8 mouse cellular contexts compared by ENCODE assay signal in the genomic region with DNA sequence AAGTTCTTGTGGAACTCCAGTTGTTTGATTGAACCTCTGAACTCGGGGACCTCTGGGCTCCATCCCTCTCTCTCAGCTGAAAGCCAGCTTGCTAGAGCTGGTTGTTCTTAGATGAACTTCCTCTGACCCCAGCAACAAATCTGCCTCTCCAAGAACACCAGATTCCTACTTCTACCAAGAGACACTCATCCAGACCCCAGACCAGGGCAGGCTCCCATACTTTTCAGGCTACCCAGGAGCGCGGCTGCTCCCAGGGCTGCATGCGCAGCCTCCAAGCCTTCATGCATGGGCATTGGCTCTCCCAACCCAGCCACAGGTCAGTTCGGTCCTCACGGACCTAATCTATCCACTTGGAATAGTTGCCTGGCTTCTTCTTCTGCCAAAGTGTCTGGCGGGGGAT. TPM values are rescaled to one million over a fixed set of nuclear protein-coding genes. Genes with fewer than 3 reads are reported as not detected.
DNase-seq lines count a peak whose midpoint lies in the region; ATAC-seq lines count a peak whose summit lies in the region.

Mest (plus strand) TSS at position 217 of the 400 bp plus-strand sequence.

- no peak within 1 kb of the TSS for H3K9ac ChIP-seq in embryonic facial prominence, embryonic 14.5 days (ENCODE audit: low read depth, low read length)
- no peak within 1 kb of the TSS for H3K9ac ChIP-seq in hindbrain, embryonic 15.5 days
- no peak within 1 kb of the TSS for H3K9ac ChIP-seq in liver, embryonic 16.5 days (ENCODE audit: low read depth, low read length)

- no peak for ATAC-seq in embryonic facial prominence, embryonic 14.5 days (ENCODE audit: low read depth)
- ATAC-seq in hindbrain, embryonic 15.5 days (ENCODE audit: low FRiP score, low read depth): no peak
- no peak for ATAC-seq in liver, embryonic 16.5 days (ENCODE audit: low read depth)

- H3K4me2 ChIP-seq in embryonic facial prominence, embryonic 14.5 days (ENCODE audit: low read depth, low read length): no peak within 1 kb of the TSS
- H3K4me2 ChIP-seq in hindbrain, embryonic 15.5 days: no peak within 1 kb of the TSS
- no peak within 1 kb of the TSS for H3K4me2 ChIP-seq in liver, embryonic 16.5 days (ENCODE audit: low read depth, low read length)

- peaks cover 4% of the 10 kb centered on the region; the same call in 1 of the 2 replicates for H3K4me1 ChIP-seq in embryonic facial prominence, embryonic 14.5 days (ENCODE audit: control insufficient read depth, insufficient read depth, low read length)
- H3K4me1 ChIP-seq in hindbrain, embryonic 15.5 days (replicated peaks): peaks cover 20% of the 10 kb centered on the region; the same call in 1 of the 2 replicates
- H3K4me1 ChIP-seq in liver, embryonic 16.5 days (ENCODE audit: control insufficient read depth, low read depth, low read length): no peaks in the 10 kb centered on the region

- H3K27ac ChIP-seq in embryonic facial prominence, embryonic 14.5 days (replicated peaks; ENCODE audit: low read depth, low read length): no peak within 1 kb of the TSS
- H3K27ac ChIP-seq in hindbrain, embryonic 15.5 days (replicated peaks): peak within 1 kb of the TSS; percentile 75
- no peak within 1 kb of the TSS for H3K27ac ChIP-seq in liver, embryonic 16.5 days (ENCODE audit: low read length)

- H3K36me3 ChIP-seq in embryonic facial prominence, embryonic 14.5 days (ENCODE audit: control insufficient read depth, insufficient read depth, low read length): no peaks in the 10 kb centered on the region
- H3K36me3 ChIP-seq in hindbrain, embryonic 15.5 days: no peaks in the 10 kb centered on the region
- no peaks in the 10 kb centered on the region for H3K36me3 ChIP-seq in liver, embryonic 16.5 days (ENCODE audit: control insufficient read depth, insufficient read depth)

- H3K9me3 ChIP-seq in embryonic facial prominence, embryonic 14.5 days (ENCODE audit: control insufficient read depth, low read length): no peaks in the 10 kb centered on the region
- no peaks in the 10 kb centered on the region for H3K9me3 ChIP-seq in hindbrain, embryonic 15.5 days
- no peaks in the 10 kb centered on the region for H3K9me3 ChIP-seq in liver, embryonic 16.5 days (replicated peaks; ENCODE audit: control insufficient read depth, low read length)

- no peak within 1 kb of the TSS for H3K4me3 ChIP-seq in embryonic facial prominence, embryonic 14.5 days (ENCODE audit: low read depth, low read length)
- no peak within 1 kb of the TSS for H3K4me3 ChIP-seq in hindbrain, embryonic 15.5 days
- no peak within 1 kb of the TSS for H3K4me3 ChIP-seq in liver, embryonic 16.5 days (ENCODE audit: low read depth, low read length)

- no peaks in the 10 kb centered on the region for H3K27me3 ChIP-seq in embryonic facial prominence, embryonic 14.5 days (replicated peaks; ENCODE audit: control insufficient read depth, insufficient read depth, low read length)
- H3K27me3 ChIP-seq in hindbrain, embryonic 15.5 days: no peaks in the 10 kb centered on the region
- no peaks in the 10 kb centered on the region for H3K27me3 ChIP-seq in liver, embryonic 16.5 days (ENCODE audit: control insufficient read depth, insufficient read depth, low read depth, low read length)

- no peak for DNase-seq in layer of hippocampus, adult 8-10 months (ENCODE audit: low spot score in 2 of 2)
- DNase-seq in layer of hippocampus, adult 9-10 months (ENCODE audit: low spot score): no peak
- DNase-seq in embryonic facial prominence, embryonic 14.5 days (ENCODE audit: low spot score): no peak
- no peak for DNase-seq in B cell, adult 2 months
- DNase-seq in embryo, embryonic 9.5 days (ENCODE audit: extremely low spot score): no peak
- DNase-seq in lung, postnatal 36 days: no peak

- 71% methylated on average over 7 of the region's 7 CpGs for WGBS in embryonic facial prominence, embryonic 14.5 days
- WGBS in hindbrain, embryonic 15.5 days: 75% methylated on average over 7 of the region's 7 CpGs
- 58% methylated on average over 7 of the region's 7 CpGs for WGBS in liver, embryonic 16.5 days (ENCODE audit: insufficient replicate concordance)

RNA-seq across cellular contexts. Expression of gene Mest, which starts in this region (rescaled TPM):
- total RNA-seq in layer of hippocampus, adult 8-10 months (2022): 10 to 100 TPM; 43.1 to 65.9 (median 50.6) TPM
- 2,046 and 2,257 TPM in 2 replicates for polyA plus RNA-seq in embryonic facial prominence, embryonic 14.5 days (2014; fragmentation: Nextera tagmentation; extraction: Ambion mirVana)
- 321 and 324 TPM in 2 replicates for polyA plus RNA-seq in hindbrain, embryonic 15.5 days (2015; fragmentation: Nextera tagmentation; extraction: Ambion mirVana)
- polyA plus RNA-seq in liver, embryonic 16.5 days (2015; fragmentation: Nextera tagmentation; extraction: Ambion mirVana): 172 and 190 TPM in 2 replicates
